Mouse (Mus musculus): Measurements from ENCODE around the gene Tipin. TPM values are rescaled to one million over a fixed set of nuclear protein-coding genes. Genes with fewer than 3 reads are reported as not detected.

Gene Tipin
- polyA plus RNA-seq (2014; fragmentation: Illumina TruSeq; extraction: RNeasy Lipid Tissue Mini Kit (QIAGEN cat#74804); ENCODE audit: low read depth, low replicate concordance): 18.1 TPM

DNA sequence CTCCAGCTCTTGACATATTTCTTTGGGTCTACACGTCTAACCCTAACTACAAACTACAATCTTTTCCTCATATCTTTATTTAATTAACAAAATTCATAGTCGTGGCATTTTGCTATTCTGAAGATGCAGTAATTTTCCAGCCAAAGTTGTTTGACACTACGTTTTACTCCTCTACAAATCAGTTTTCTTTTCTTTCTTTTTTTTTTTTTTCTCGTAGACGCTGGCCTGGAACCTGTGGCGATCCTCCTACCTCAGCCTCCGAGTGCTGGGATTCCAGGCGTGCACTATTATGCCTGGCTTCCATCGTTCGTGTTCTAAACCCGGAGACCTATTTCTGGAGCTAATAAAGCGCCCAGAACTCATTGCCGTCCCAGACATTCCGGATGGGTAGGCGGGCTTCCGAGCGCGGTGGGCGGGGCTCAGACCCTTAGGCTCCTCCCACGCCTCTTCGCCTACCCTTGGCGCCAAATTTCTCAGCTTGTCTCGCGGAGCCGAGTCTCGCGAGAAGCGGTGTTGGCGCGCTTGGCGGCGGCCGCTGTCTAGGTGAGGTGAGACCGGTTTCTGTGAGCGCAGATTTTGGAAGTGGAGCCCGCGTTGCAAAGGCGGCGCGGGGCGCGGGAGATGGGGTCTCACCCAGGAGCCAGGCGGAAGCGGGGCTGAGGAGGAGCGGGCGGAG, at the start of gene Tipin:
TSS of gene Tipin (plus strand) at position 477 of the 676 bp plus-strand sequence.

DNA sequence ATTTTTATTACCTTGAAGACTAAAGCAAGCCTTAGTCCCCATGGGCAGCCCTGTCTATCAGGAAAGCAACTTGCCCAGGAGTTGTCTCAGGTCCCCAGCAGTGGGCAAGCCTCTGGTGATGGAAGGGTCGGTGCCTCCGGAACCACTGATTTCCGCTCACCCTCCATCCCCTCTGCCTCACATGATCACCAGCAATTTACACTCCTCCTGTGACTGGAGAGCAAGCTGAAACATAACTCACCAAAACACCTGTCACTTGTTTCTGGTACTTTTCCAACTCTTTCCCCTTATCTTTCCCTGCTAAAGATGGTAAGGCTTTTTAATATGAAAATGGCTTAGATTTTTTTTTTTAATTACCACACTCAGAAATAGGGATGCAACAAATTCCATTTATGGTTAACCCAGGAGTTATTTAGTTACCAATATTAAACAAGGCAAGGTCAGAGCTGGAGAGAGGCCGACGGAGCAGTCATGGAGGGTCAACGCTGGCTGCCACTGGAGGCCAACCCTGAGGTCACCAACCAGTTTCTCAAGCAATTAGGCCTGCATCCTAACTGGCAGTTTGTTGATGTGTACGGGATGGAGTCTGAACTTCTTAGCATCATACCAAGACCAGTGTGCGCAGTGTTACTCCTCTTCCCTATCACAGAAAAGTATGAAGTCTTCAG, 46.5 kb upstream of the Tipin start, which contains the start of gene Uchl4:
TSS of gene Uchl4 (plus strand) at position 434 of the 668 bp plus-strand sequence.

DNA sequence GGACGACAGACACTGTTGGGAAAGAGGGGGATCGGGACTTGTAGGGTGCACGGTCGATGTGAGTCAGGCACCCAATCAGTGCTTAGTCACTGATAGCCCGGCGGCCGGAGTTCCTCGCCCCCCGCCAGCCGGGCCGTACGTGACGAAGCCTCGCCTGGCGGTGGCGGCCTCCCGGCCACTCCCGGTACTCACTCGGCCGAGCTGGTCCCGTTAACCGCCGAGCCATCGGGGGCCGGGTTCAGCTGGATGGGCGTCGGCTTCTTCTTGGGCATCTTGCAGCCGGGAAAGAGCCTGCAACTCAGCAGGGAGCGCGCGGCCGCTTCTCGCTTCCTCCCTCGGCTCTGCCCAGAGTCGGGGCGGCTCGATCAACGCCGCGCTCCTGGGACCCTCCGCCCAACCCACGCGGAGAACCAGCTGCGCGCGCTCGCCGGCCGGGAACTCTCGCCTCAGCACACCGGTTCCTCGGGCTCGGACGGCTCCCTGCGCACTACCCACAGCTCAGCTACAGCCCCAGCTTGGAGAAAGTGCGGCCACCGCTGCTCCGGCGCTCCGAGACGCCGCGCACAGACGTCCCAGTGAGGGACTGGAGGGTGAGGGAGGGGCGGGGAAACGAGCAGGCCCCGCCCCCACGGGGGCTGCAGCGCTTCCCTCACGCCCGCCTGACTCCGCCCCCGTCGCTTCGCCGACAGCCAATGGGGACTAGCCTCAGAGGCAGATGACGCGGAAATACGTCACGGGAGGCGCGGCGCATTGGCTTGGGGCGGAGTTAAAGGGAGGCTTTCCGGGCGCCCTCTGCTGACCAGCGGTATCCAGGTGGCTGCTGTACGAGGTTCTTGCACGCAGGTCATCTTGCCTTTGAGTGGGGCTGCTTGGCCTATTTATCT, 28.1 kb upstream of the Tipin start, which contains the start of gene Map2k1:
TSS of gene Map2k1 (minus strand) at position 611 of the 884 bp plus-strand sequence.

DNA sequence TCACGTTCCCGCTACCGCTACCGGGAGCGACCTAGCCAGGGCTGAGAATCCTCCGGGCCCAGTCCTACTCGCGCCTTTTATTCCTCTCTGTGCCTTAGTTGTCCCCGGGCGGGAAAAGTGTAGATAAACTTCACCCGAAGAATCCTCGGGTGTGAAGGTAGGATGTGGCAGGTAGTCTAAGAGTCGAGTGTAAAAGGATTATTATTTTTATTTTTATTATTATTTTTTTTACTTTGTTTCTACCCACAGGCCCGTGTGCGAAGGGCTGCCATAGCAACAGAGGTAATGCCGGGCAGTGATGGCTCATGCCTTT, 59.8 kb downstream of the Tipin start, which contains the start of gene Dis3l:
TSS of gene Dis3l (minus strand) at position 35 of the 313 bp plus-strand sequence.

Other genes starting within 250 kb of the Tipin start
- gene Lctl, start 164.4 kb upstream of the Tipin start, polyA plus RNA-seq (2014; fragmentation: Illumina TruSeq; extraction: RNeasy Lipid Tissue Mini Kit (QIAGEN cat#74804); ENCODE audit: low read depth, low replicate concordance): not detected
- gene Zwilch, start 108.5 kb upstream of the Tipin start, polyA plus RNA-seq (2014; fragmentation: Illumina TruSeq; extraction: RNeasy Lipid Tissue Mini Kit (QIAGEN cat#74804); ENCODE audit: low read depth, low replicate concordance): 0.55 TPM
- gene Rpl4, start 108.2 kb upstream of the Tipin start, polyA plus RNA-seq (2014; fragmentation: Illumina TruSeq; extraction: RNeasy Lipid Tissue Mini Kit (QIAGEN cat#74804); ENCODE audit: low read depth, low replicate concordance): 652 TPM
- 35.8 TPM for gene Snapc5, start 102.3 kb upstream of the Tipin start, polyA plus RNA-seq (2014; fragmentation: Illumina TruSeq; extraction: RNeasy Lipid Tissue Mini Kit (QIAGEN cat#74804); ENCODE audit: low read depth, low replicate concordance)
- gene Uchl4, start 46.4 kb upstream of the Tipin start, polyA plus RNA-seq (2014; fragmentation: Illumina TruSeq; extraction: RNeasy Lipid Tissue Mini Kit (QIAGEN cat#74804); ENCODE audit: low read depth, low replicate concordance): not detected
- 44.1 TPM for gene Map2k1, start 27.9 kb upstream of the Tipin start, polyA plus RNA-seq (2014; fragmentation: Illumina TruSeq; extraction: RNeasy Lipid Tissue Mini Kit (QIAGEN cat#74804); ENCODE audit: low read depth, low replicate concordance)
- gene Dis3l, start 59.7 kb downstream of the Tipin start, polyA plus RNA-seq (2014; fragmentation: Illumina TruSeq; extraction: RNeasy Lipid Tissue Mini Kit (QIAGEN cat#74804); ENCODE audit: low read depth, low replicate concordance): 30.0 TPM
- not detected for gene Megf11, start 104.0 kb downstream of the Tipin start, polyA plus RNA-seq (2014; fragmentation: Illumina TruSeq; extraction: RNeasy Lipid Tissue Mini Kit (QIAGEN cat#74804); ENCODE audit: low read depth, low replicate concordance)

All from heart, adult 10 weeks (tissue).